Mouse (Mus musculus): ENCODE data around the gene Myo5a.

- TF ChIP-seq EP300 (IDR thresholded peaks at IDR 0.05; ENCODE audit: low read depth) (no peak), CTCF (IDR thresholded peaks at IDR 0.05; ENCODE audit: low read depth) (no peak)
Measured at GRCm38 (mm10) chr9:75243730-75244406, 173.1 kb downstream of the Myo5a start.
